Mouse (Mus musculus) hindbrain, embryonic 13.5 days (tissue): ENCODE results near the gene Tomm34. TPM values are rescaled to one million over a fixed set of nuclear protein-coding genes. Genes with fewer than 3 reads are reported as not detected.

Source experiments
- ATAC-seq: fragments of 200-750 bp; cut with Nextera tagmentation; 2 replicates; pipeline ENCODE4 v1.8.0; 2017; ENCODE audit warnings: moderate TSS enrichment; ENCODE audit not compliant: low FRiP score
- H3K27ac ChIP-seq: fragments of 300-500 bp; sonication (generic); 2 replicates; pipeline ENCODE4 v1.5.1; 2015; ENCODE audit warnings: inconsistent platforms, mild to moderate bottlenecking, moderate library complexity
- H3K27me3 ChIP-seq: fragments of 300-500 bp; sonication (generic); 2 replicates; pipeline ENCODE4 v1.6.1; 2015; ENCODE audit warnings: mild to moderate bottlenecking, inconsistent platforms
- H3K36me3 ChIP-seq: fragments of 300-500 bp; sonication (generic); 2 replicates; pipeline ENCODE4 v1.6.1; 2015; ENCODE audit warnings: mild to moderate bottlenecking, inconsistent platforms
- H3K4me1 ChIP-seq: fragments of 300-500 bp; sonication (generic); replicated peaks from 2 replicates; pipeline ENCODE4 v1.6.1; 2015; ENCODE audit warnings: inconsistent platforms
- H3K4me2 ChIP-seq: fragments of 300-500 bp; sonication (generic); 2 replicates; pipeline ENCODE4 v1.6.1; 2015; ENCODE audit warnings: inconsistent platforms, mild to moderate bottlenecking, moderate library complexity
- H3K4me3 ChIP-seq: fragments of 300-500 bp; sonication (generic); 2 replicates; pipeline ENCODE4 v1.5.1; 2015; ENCODE audit warnings: mild to moderate bottlenecking, inconsistent platforms
- H3K9ac ChIP-seq: fragments of 300-500 bp; sonication (generic); 2 replicates; pipeline ENCODE4 v1.6.1; 2015; ENCODE audit warnings: mild to moderate bottlenecking, inconsistent platforms
- H3K9me3 ChIP-seq: fragments of 300-500 bp; sonication (generic); 2 replicates; pipeline ENCODE4 v1.6.1; 2016; ENCODE audit warnings: inconsistent platforms
- WGBS: fragments of 180-500 bp; shearing (Covaris S2); methylation state at CpG from one replicate; pipeline ENCODE4 v1.1.7; 2015; 5-methylcytosine and 5-hydroxymethylcytosine counted together
- polyA plus RNA-seq: library from polyadenylated mRNA; unstranded; fragments of >200 nt; fragmentation: Nextera tagmentation; extraction: Ambion mirVana; gene quantifications from 2 replicates; pipeline ENCODE4 v1.2.1, GENCODE M21; 2015

The Tomm34 gene
- polyA plus RNA-seq, 1 experiment from 2014 or later, result 47.1 TPM

- ATAC-seq, result no peak
- no peak overlapping the region for H3K9ac ChIP-seq
- no peak overlapping the region for H3K4me3 ChIP-seq
These were observed 38.0 kb downstream of the Tomm34 start for GRCm38 (mm10) chr2:164032973-164033372.

DNA sequence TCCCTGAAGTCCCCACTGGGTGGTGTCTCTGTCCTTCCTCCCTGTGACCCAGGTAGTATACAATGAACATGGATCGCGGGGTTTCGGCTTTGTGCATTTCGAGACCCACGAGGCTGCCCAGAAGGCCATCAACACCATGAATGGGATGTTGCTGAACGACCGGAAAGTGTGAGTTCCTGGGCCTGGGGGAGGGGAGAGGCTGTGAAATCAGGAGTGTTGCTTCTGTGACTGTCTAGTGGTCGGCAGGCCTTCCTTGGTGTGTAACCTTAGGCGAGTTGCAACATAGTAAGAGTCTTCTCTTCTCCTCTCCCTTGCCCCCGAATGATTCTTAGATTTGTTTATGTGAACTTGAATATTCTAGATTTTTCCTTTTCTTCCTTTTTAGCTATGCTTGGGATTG is 39.8 kb downstream of the Tomm34 start:
- Histone ChIP-seq H3K27me3 (no peaks in the 10 kb centered on the region), H3K36me3 (no peaks in the 10 kb centered on the region), H3K9ac (no peak overlapping the region), H3K9me3 (no peaks in the 10 kb centered on the region), H3K4me3 (no peak overlapping the region), H3K4me2 (no peak overlapping the region), H3K4me1 (no peaks in the 10 kb centered on the region), H3K27ac (no peak overlapping the region)
- WGBS, result 78% methylated on average over 10 of the region's 10 CpGs
- ATAC-seq, result no peak

More at GRCm38 (mm10) chr2:164032973-164033372, 38.0 kb downstream of the Tomm34 start:
- Histone ChIP-seq H3K27me3 (no peaks in the 10 kb centered on the region), H3K4me1 (no peaks in the 10 kb centered on the region; the same call in 1 of the 2 replicates), H3K36me3 (no peaks in the 10 kb centered on the region), H3K9me3 (no peaks in the 10 kb centered on the region), H3K4me2 (no peak overlapping the region), H3K27ac (no peak overlapping the region)
- WGBS, result 95% methylated on average over 3 of the region's 3 CpGs

DNA sequence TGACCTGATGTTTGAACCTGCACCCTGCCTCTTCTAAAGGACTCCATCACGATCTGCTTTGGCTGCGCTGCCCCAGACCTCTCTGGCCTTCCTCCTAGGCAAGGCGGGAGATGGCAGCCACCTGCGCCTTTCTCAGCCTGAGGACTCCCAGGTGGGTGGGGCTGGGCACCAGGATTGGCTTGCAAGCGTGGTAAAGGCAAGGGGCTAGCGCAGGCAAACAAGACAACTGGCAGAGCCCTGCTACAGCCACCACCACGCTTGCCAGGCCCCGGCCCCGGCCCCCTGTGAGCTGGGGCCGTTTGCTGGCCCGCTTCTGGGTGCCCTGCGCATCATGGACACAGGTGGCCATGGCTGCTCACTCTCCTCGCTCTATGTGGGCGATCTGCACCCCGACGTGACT is 45.8 kb downstream of the Tomm34 start, which contains the start of gene Pabpc1l:
TSS of gene Pabpc1l (plus strand) at position 301 of the 400 bp plus-strand sequence.
- H3K27ac ChIP-seq, result no peak within 1 kb of the TSS
- no peak for ATAC-seq
- no peak within 1 kb of the TSS for H3K9ac ChIP-seq
- no peaks in the 10 kb centered on the region for H3K27me3 ChIP-seq
- H3K4me2 ChIP-seq, result no peak within 1 kb of the TSS
- H3K9me3 ChIP-seq, result no peaks in the 10 kb centered on the region
- peaks cover 4% of the 10 kb centered on the region; the same call in 1 of the 2 replicates for H3K36me3 ChIP-seq
- WGBS, result 83% methylated on average over 16 of the region's 16 CpGs
- H3K4me1 ChIP-seq, result no peaks in the 10 kb centered on the region
- H3K4me3 ChIP-seq, result no peak within 1 kb of the TSS

DNA sequence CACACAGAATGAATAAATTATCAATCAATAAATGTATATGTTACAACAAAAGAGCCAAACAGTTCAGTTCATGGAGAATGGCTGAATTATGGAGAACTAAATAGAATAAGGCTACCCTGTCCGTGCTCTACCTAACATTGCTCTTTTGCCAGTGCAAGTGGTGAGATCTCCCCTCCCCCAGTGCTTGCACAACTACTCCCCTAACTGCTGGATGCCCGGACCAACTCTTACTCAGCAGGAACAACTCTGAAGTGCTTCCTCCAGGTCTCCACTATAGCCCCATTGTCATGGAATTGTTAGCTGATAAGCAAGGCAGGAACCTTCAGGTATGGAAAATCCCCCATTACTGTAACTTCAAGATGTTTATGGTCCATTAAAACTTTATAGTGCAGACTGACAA is 48.9 kb downstream of the Tomm34 start:
- Histone ChIP-seq H3K4me3 (no peak overlapping the region), H3K27me3 (no peaks in the 10 kb centered on the region), H3K4me2 (no peak overlapping the region), H3K27ac (no peak overlapping the region), H3K9me3 (no peaks in the 10 kb centered on the region), H3K36me3 (peaks cover 34% of the 10 kb centered on the region), H3K9ac (no peak overlapping the region), H3K4me1 (no peaks in the 10 kb centered on the region)
- no peak for ATAC-seq
- whole genome bisulfite sequencing, result 60% methylated on average over 2 of the region's 2 CpGs

- ATAC-seq, result no peak
- H3K9ac ChIP-seq, result no peak overlapping the region
- H3K36me3 ChIP-seq, result peaks cover 55% of the 10 kb centered on the region
- H3K4me1 ChIP-seq, result no peaks in the 10 kb centered on the region
- no peak overlapping the region for H3K4me3 ChIP-seq
- no peaks in the 10 kb centered on the region for H3K9me3 ChIP-seq
- H3K27ac ChIP-seq, result no peak overlapping the region
- no peaks in the 10 kb centered on the region for H3K27me3 ChIP-seq
- 91% methylated on average over 4 of the region's 4 CpGs for WGBS
- no peak overlapping the region for H3K4me2 ChIP-seq
These were observed 51.0 kb downstream of the Tomm34 start for GRCm38 (mm10) chr2:164019943-164020342.

- Histone ChIP-seq H3K4me2 (no peak overlapping the region), H3K36me3 (peaks cover 65% of the 10 kb centered on the region), H3K27me3 (no peaks in the 10 kb centered on the region), H3K27ac (no peak overlapping the region), H3K9ac (no peak overlapping the region), H3K4me3 (no peak overlapping the region), H3K9me3 (no peaks in the 10 kb centered on the region), H3K4me1 (no peaks in the 10 kb centered on the region)
- ATAC-seq, result no peak
- WGBS, result 89% methylated on average over 3 of the region's 3 CpGs
These were observed 52.1 kb downstream of the Tomm34 start for GRCm38 (mm10) chr2:164018910-164019309.

- Histone ChIP-seq H3K4me2 (no peak overlapping the region), H3K27ac (no peak overlapping the region), H3K27me3 (no peaks in the 10 kb centered on the region), H3K4me3 (no peak overlapping the region), H3K9me3 (no peaks in the 10 kb centered on the region), H3K36me3 (peaks cover 87% of the 10 kb centered on the region), H3K4me1 (no peaks in the 10 kb centered on the region), H3K9ac (no peak overlapping the region)
- no peak for ATAC-seq
- 92% methylated on average over 16 of the region's 16 CpGs for WGBS
These were observed 55.7 kb downstream of the Tomm34 start for GRCm38 (mm10) chr2:164015304-164015703.

GRCm38 (mm10) chr2:164010944-164011343 is 60.0 kb downstream of the Tomm34 start:
- Histone ChIP-seq H3K4me2 (no peak overlapping the region), H3K9ac (no peak overlapping the region), H3K27ac (no peak overlapping the region), H3K4me1 (peaks cover 19% of the 10 kb centered on the region), H3K4me3 (no peak overlapping the region), H3K27me3 (no peaks in the 10 kb centered on the region), H3K9me3 (no peaks in the 10 kb centered on the region), H3K36me3 (peaks cover 44% of the 10 kb centered on the region)
- WGBS, result 94% methylated on average over 3 of the region's 3 CpGs
- ATAC-seq, result no peak

- ATAC-seq, result no peak
- H3K36me3 ChIP-seq, result peaks cover 39% of the 10 kb centered on the region
- WGBS, result 86% methylated on average over 5 of the region's 5 CpGs
- H3K4me1 ChIP-seq, result peaks cover 24% of the 10 kb centered on the region
- no peaks in the 10 kb centered on the region for H3K27me3 ChIP-seq
- H3K9ac ChIP-seq, result no peak overlapping the region
- H3K27ac ChIP-seq, result no peak overlapping the region
- no peak overlapping the region for H3K4me3 ChIP-seq
- no peak overlapping the region for H3K4me2 ChIP-seq
- no peaks in the 10 kb centered on the region for H3K9me3 ChIP-seq
These were observed 60.5 kb downstream of the Tomm34 start for GRCm38 (mm10) chr2:164010496-164010895.

DNA sequence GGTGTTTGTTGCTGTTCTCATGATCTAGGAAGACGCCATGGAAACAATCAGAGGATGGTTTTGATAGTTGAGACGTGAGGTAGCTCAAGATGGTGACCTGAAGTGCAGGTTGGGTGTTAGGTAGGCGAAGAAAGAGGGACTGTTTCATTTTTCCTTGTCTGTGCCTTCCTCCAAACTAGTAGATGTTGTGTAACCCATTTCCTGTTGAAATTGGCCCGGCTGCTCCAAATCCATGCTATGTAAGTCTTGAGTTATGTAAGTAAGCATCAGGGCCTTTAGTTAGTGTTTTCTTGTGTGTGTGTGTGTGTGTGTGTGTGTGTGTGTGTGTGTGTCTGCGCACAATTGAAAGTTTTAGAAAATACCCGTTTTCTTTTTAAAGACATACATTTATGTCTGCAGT is 61.7 kb downstream of the Tomm34 start:
- peaks cover 36% of the 10 kb centered on the region for H3K4me1 ChIP-seq
- H3K36me3 ChIP-seq, result peaks cover 27% of the 10 kb centered on the region
- no peaks in the 10 kb centered on the region for H3K9me3 ChIP-seq
- H3K9ac ChIP-seq, result no peak overlapping the region
- H3K27me3 ChIP-seq, result no peaks in the 10 kb centered on the region
- no peak overlapping the region for H3K4me3 ChIP-seq
- 95% methylated on average over 6 of the region's 6 CpGs for WGBS
- H3K4me2 ChIP-seq, result no peak overlapping the region
- ATAC-seq, result no peak
- no peak overlapping the region for H3K27ac ChIP-seq

- no peak overlapping the region for H3K27ac ChIP-seq
- H3K4me2 ChIP-seq, result no peak overlapping the region
- no peak overlapping the region for H3K4me3 ChIP-seq
- peaks cover 43% of the 10 kb centered on the region for H3K4me1 ChIP-seq
- WGBS, result 57% methylated on average over 2 of the region's 2 CpGs
- H3K36me3 ChIP-seq, result peaks cover 17% of the 10 kb centered on the region
- no peak for ATAC-seq
- H3K9ac ChIP-seq, result no peak overlapping the region
- no peaks in the 10 kb centered on the region for H3K9me3 ChIP-seq
- H3K27me3 ChIP-seq, result no peaks in the 10 kb centered on the region
These were observed 62.9 kb downstream of the Tomm34 start for GRCm38 (mm10) chr2:164007987-164008545.

- H3K9me3 ChIP-seq, result no peaks in the 10 kb centered on the region
- peaks cover 13% of the 10 kb centered on the region for H3K36me3 ChIP-seq
- H3K4me3 ChIP-seq, result no peak overlapping the region
- no peak overlapping the region for H3K4me2 ChIP-seq
- H3K4me1 ChIP-seq, result peaks cover 49% of the 10 kb centered on the region
- H3K9ac ChIP-seq, result no peak overlapping the region
- 91% methylated on average over 8 of the region's 8 CpGs for WGBS
- H3K27me3 ChIP-seq, result no peaks in the 10 kb centered on the region
- H3K27ac ChIP-seq, result no peak overlapping the region
- no peak for ATAC-seq
These were observed 63.4 kb downstream of the Tomm34 start for GRCm38 (mm10) chr2:164007547-164007946.

GRCm38 (mm10) chr2:164006932-164007331 is 64.0 kb downstream of the Tomm34 start:
- H3K27ac ChIP-seq, result no peak overlapping the region
- H3K27me3 ChIP-seq, result no peaks in the 10 kb centered on the region
- H3K4me2 ChIP-seq, result no peak overlapping the region
- H3K4me1 ChIP-seq, result peaks cover 54% of the 10 kb centered on the region
- H3K9me3 ChIP-seq, result no peaks in the 10 kb centered on the region
- no peak for ATAC-seq
- peaks cover 7% of the 10 kb centered on the region for H3K36me3 ChIP-seq
- no peak overlapping the region for H3K4me3 ChIP-seq
- H3K9ac ChIP-seq, result no peak overlapping the region
- WGBS, result 75% methylated on average over 10 of the region's 10 CpGs
